Mouse (Mus musculus) forebrain, embryonic 16.5 days (tissue): ENCODE data around the gene Tns1. TPM values are rescaled to one million over a fixed set of nuclear protein-coding genes. Genes with fewer than 3 reads are reported as not detected.
A peak's percentile ranks its signal among the peaks of the same experiment; 100 is the strongest.

Experiments
- ATAC-seq: fragments of 200-750 bp; cut with Nextera tagmentation; 2 replicates; pipeline ENCODE4 v1.8.0; 2017; ENCODE audit warnings: mild to moderate bottlenecking, moderate library complexity
- H3K27ac ChIP-seq: fragments of 300-500 bp; sonication (generic); 2 replicates; pipeline ENCODE4 v1.5.1; 2014; ENCODE audit warnings: low read length, control low read depth
- H3K27me3 ChIP-seq: fragments of 300-500 bp; sonication (generic); replicated peaks from 2 replicates; pipeline ENCODE4 v1.6.1; 2014; ENCODE audit warnings: low read length; ENCODE audit not compliant: control insufficient read depth, insufficient read depth
- H3K36me3 ChIP-seq: fragments of 300-500 bp; sonication (generic); 2 replicates; pipeline ENCODE4 v1.6.1; 2014; ENCODE audit not compliant: control insufficient read depth, insufficient read depth
- H3K4me1 ChIP-seq: fragments of 300-500 bp; sonication (generic); replicated peaks from 2 replicates; pipeline ENCODE4 v1.6.1; 2014; ENCODE audit warnings: low read length; ENCODE audit not compliant: control insufficient read depth, insufficient read depth
- H3K4me2 ChIP-seq: fragments of 300-500 bp; sonication (generic); 2 replicates; pipeline ENCODE4 v1.6.1; 2014; ENCODE audit warnings: mild to moderate bottlenecking, low read length, control low read depth
- H3K4me3 ChIP-seq: fragments of 300-500 bp; sonication (generic); replicated peaks from 2 replicates; pipeline ENCODE4 v1.5.1; 2014; ENCODE audit warnings: mild to moderate bottlenecking, low read length, control low read depth
- H3K9ac ChIP-seq: fragments of 300-500 bp; sonication (generic); replicated peaks from 2 replicates; pipeline ENCODE4 v1.6.1; 2014; ENCODE audit warnings: low read depth, low read length, control low read depth
- H3K9me3 ChIP-seq: fragments of 300-500 bp; sonication (generic); 2 replicates; pipeline ENCODE4 v1.6.1; 2016; ENCODE audit warnings: low read length; ENCODE audit not compliant: control insufficient read depth
- WGBS: fragments of 180-500 bp; shearing (Covaris S2); extraction: QIAGEN DNeasy Blood & Tissue Kit; methylation state at CpG from one replicate; pipeline ENCODE4 v1.1.7; 2014; 5-methylcytosine and 5-hydroxymethylcytosine counted together
- polyA plus RNA-seq: library from polyadenylated mRNA; unstranded; fragments of >200 nt; fragmentation: Nextera tagmentation; extraction: Ambion mirVana; gene quantifications from 2 replicates; pipeline ENCODE4 v1.2.1, GENCODE M21; 2015

Gene Tns1
- polyA plus RNA-seq, 1 experiment from 2014 or later: 10.7 TPM

- WGBS: 60% methylated on average over 6 of the region's 6 CpGs
- no peak overlapping the region for H3K27ac ChIP-seq
- no peaks in the 10 kb centered on the region for H3K36me3 ChIP-seq
- H3K9me3 ChIP-seq: no peaks in the 10 kb centered on the region
- ATAC-seq: no peak
- H3K9ac ChIP-seq: no peak overlapping the region
- no peak overlapping the region for H3K4me3 ChIP-seq
- no peaks in the 10 kb centered on the region for H3K4me1 ChIP-seq
- H3K4me2 ChIP-seq: no peak overlapping the region
- H3K27me3 ChIP-seq: no peaks in the 10 kb centered on the region
These were observed 40.1 kb downstream of the Tns1 start for GRCm38 (mm10) chr1:74084065-74084705.

GRCm38 (mm10) chr1:74082841-74083463, 41.3 kb downstream of the Tns1 start:
- Histone ChIP-seq H3K27me3 (no peaks in the 10 kb centered on the region), H3K9ac (no peak overlapping the region), H3K9me3 (no peaks in the 10 kb centered on the region), H3K36me3 (no peaks in the 10 kb centered on the region), H3K4me1 (no peaks in the 10 kb centered on the region), H3K4me2 (no peak overlapping the region), H3K27ac (no peak overlapping the region), H3K4me3 (no peak overlapping the region)
- 17% methylated on average over 6 of the region's 6 CpGs for WGBS
- peak; percentile 28; the same call in 1 of the 2 replicates for ATAC-seq

- no peaks in the 10 kb centered on the region for H3K36me3 ChIP-seq
- no peaks in the 10 kb centered on the region for H3K9me3 ChIP-seq
- no peaks in the 10 kb centered on the region for H3K4me1 ChIP-seq
- H3K4me3 ChIP-seq: no peak overlapping the region
- WGBS: 61% methylated on average over 2 of the region's 2 CpGs
- no peak overlapping the region for H3K4me2 ChIP-seq
- H3K27me3 ChIP-seq: no peaks in the 10 kb centered on the region
- no peak overlapping the region for H3K27ac ChIP-seq
- H3K9ac ChIP-seq: no peak overlapping the region
- ATAC-seq: no peak
These were observed 42.7 kb downstream of the Tns1 start for GRCm38 (mm10) chr1:74081573-74081989.

GRCm38 (mm10) chr1:74077353-74077752, 46.9 kb downstream of the Tns1 start:
- no peak overlapping the region for H3K4me3 ChIP-seq
- H3K36me3 ChIP-seq: no peaks in the 10 kb centered on the region
- no peak overlapping the region for H3K9ac ChIP-seq
- no peaks in the 10 kb centered on the region for H3K27me3 ChIP-seq
- no peak overlapping the region for H3K27ac ChIP-seq
- no peaks in the 10 kb centered on the region for H3K9me3 ChIP-seq
- 9% methylated on average over 2 of the region's 2 CpGs for WGBS
- H3K4me2 ChIP-seq: no peak overlapping the region
- H3K4me1 ChIP-seq: no peaks in the 10 kb centered on the region
- no peak for ATAC-seq

GRCm38 (mm10) chr1:74076230-74076629, 48.0 kb downstream of the Tns1 start:
- WGBS: 89% methylated on average over 4 of the region's 4 CpGs

GRCm38 (mm10) chr1:74074693-74075485, 49.4 kb downstream of the Tns1 start:
- Histone ChIP-seq H3K27me3 (no peaks in the 10 kb centered on the region), H3K9ac (no peak overlapping the region), H3K4me1 (no peaks in the 10 kb centered on the region), H3K27ac (no peak overlapping the region), H3K36me3 (no peaks in the 10 kb centered on the region), H3K9me3 (no peaks in the 10 kb centered on the region), H3K4me2 (no peak overlapping the region), H3K4me3 (no peak overlapping the region)
- 86% methylated on average over 7 of the region's 7 CpGs for WGBS
- ATAC-seq: no peak

More at GRCm38 (mm10) chr1:74076230-74076629, 48.0 kb downstream of the Tns1 start:
- Histone ChIP-seq H3K4me2 (no peak overlapping the region), H3K4me3 (no peak overlapping the region), H3K36me3 (no peaks in the 10 kb centered on the region), H3K4me1 (no peaks in the 10 kb centered on the region), H3K27me3 (no peaks in the 10 kb centered on the region), H3K9me3 (no peaks in the 10 kb centered on the region), H3K9ac (no peak overlapping the region), H3K27ac (no peak overlapping the region)
- ATAC-seq: no peak

GRCm38 (mm10) chr1:74073791-74074190, 50.5 kb downstream of the Tns1 start:
- no peaks in the 10 kb centered on the region for H3K27me3 ChIP-seq
- H3K4me1 ChIP-seq: peaks cover 4% of the 10 kb centered on the region
- no peak overlapping the region for H3K9ac ChIP-seq
- H3K27ac ChIP-seq: no peak overlapping the region
- H3K9me3 ChIP-seq: no peaks in the 10 kb centered on the region
- WGBS: 81% methylated on average over 6 of the region's 6 CpGs
- ATAC-seq: no peak
- no peak overlapping the region for H3K4me3 ChIP-seq
- no peaks in the 10 kb centered on the region for H3K36me3 ChIP-seq
- no peak overlapping the region for H3K4me2 ChIP-seq

- Histone ChIP-seq H3K4me2 (no peak overlapping the region), H3K4me3 (no peak overlapping the region), H3K27ac (no peak overlapping the region), H3K27me3 (no peaks in the 10 kb centered on the region), H3K36me3 (no peaks in the 10 kb centered on the region), H3K9ac (no peak overlapping the region), H3K9me3 (no peaks in the 10 kb centered on the region), H3K4me1 (peaks cover 16% of the 10 kb centered on the region)
- 86% methylated on average over 4 of the region's 4 CpGs for WGBS
- ATAC-seq: no peak
These were observed 53.5 kb downstream of the Tns1 start for GRCm38 (mm10) chr1:74070745-74071144.

- Histone ChIP-seq H3K4me1 (peaks cover 16% of the 10 kb centered on the region), H3K27ac (no peak overlapping the region), H3K27me3 (no peaks in the 10 kb centered on the region), H3K9ac (no peak overlapping the region), H3K4me2 (no peak overlapping the region), H3K4me3 (no peak overlapping the region), H3K36me3 (no peaks in the 10 kb centered on the region), H3K9me3 (no peaks in the 10 kb centered on the region)
- no peak for ATAC-seq
- WGBS: 80% methylated on average over 7 of the region's 7 CpGs
These were observed 54.2 kb downstream of the Tns1 start for GRCm38 (mm10) chr1:74070001-74070551.
